Mouse (Mus musculus) cerebellum, adult 2 months (tissue): Measurements from ENCODE around the gene Mybl2.
A peak's percentile ranks its signal among the peaks of the same experiment; 100 is the strongest.

Experiments used
- CTCF ChIP-seq: fragments of 200-500 bp; IDR thresholded peaks from 2 replicates; pipeline ENCODE4 v1.5.1; 2011; ENCODE audit warnings: low read depth, mild to moderate bottlenecking, control low read depth, low read length, moderate library complexity, borderline replicate concordance; ENCODE audit not compliant: insufficient read depth
- POLR2A ChIP-seq: fragments of 200-500 bp; IDR thresholded peaks from 2 replicates; pipeline ENCODE4 v1.6.1; 2011; ENCODE audit warnings: low read length, control low read depth, borderline replicate concordance; ENCODE audit not compliant: insufficient read depth

- TF ChIP-seq CTCF: peak; percentile 85
- TF ChIP-seq POLR2A: no peak
Observed at GRCm38 (mm10) chr2:163101646-163102203, 47.2 kb downstream of the Mybl2 start.
